Mouse (Mus musculus) kidney, adult 9 months (tissue): ENCODE measurements at regions not wholly inside any gene's neighbourhood (a gene's known extent, or its start where the extent isn't known, plus 50 kb on each side); places are given as distances from the start of the nearest gene placed in this dataset.

Experiments used
- DNase-seq: peaks from one replicate; pipeline ENCODE4 v3.0.0; 2022

DNA sequence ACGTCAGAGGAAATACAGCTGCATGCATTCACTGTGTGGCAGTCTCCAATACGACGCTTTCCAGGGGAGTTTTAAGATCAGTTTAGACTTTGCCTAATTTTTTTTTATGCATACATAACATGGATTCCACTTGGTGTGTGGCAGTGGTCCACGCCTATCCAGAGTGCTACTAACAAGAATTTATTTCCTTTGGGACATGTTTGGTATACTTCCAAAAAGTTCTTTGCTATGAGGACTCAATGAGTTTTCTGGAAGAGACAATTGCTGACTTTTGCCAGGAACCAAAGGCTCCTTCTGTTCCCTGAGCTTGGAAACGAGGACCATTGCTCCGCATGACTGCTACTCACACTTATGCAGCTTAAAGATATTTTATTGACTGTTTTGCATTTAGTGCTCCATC, 59.2 kb downstream of the Marcks start:
- peak; percentile 7 for DNase-seq

DNA sequence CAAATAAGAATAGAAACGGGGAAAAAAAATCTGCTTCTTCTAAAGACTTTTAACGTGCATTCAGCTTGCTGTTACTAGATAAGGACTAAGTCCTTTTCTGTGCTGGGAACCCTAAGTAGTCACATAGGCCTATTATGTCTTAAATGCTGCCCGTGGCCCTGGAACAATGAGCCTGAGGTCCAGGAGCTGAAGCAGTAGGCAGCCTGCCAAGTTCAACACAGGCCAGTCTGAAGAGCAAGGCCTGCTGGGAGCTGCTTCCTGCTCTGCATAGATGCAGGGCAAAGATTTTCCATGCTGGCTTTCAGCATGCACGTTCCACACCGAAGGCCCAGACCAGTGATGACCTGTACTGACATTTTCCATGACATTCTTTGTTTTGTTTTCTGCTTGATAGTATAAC, 60.3 kb downstream of the Marcks start:
- peak; percentile 85 for DNase-seq

DNA sequence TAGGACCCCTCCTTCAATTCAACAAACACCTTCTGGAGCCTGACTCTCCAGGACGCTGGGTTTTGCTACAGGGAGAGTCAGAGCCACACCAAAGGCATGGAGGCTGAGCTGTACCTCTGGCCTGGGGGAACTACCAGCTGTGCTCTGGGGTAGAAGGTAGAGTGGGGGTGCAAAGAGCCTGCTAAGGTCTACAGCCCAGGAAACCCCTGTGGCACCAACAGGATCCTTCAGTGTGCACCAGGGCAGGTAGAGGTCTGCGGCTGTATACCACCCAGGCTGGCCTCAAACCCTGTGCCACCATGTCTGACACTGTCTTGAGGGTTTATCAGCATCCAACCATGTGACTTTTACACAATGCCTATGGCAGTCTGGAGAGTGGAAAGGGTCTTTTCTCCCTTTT, 61.0 kb downstream of the Marcks start:
- no peak for DNase-seq

DNA sequence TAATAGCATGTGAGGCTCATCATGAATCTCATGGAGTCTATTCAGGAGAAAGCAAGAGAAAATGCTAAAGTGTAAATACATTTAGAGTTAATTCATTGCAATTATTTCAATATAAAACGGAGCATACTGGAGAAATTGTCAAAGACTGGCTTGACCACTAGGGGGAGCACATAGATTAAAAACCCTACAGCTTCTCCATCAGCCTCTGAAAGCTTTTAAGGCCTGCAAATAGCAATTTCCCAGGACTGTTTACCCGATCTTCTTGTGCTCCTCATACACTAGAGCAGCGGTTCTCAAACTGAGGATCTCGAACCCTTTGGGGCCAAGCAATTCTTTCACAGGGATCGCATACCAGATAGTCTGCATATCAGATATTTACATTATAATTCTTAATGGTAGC, 65.9 kb downstream of the Marcks start:
- peak; percentile 76 for DNase-seq

DNA sequence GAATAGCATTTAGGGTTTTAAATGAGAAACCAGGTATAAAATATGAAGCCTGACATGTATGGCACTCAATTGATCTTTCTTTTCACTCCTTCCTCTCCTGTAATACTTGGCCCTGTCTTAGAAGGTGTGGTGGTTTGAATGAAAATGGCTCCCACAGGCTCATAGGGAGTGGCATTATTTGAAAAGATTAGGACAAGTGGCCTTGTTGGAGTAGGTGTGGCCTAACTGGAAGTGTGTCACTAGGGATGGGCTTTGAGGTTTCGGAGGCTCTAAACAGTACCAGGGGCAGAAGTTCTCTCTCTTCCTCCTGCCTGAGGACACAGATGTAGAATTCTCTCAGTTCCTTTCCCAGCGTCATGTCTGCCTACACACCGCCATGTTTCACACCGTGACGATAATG, 66.7 kb downstream of the Marcks start:
- DNase-seq = no peak

DNA sequence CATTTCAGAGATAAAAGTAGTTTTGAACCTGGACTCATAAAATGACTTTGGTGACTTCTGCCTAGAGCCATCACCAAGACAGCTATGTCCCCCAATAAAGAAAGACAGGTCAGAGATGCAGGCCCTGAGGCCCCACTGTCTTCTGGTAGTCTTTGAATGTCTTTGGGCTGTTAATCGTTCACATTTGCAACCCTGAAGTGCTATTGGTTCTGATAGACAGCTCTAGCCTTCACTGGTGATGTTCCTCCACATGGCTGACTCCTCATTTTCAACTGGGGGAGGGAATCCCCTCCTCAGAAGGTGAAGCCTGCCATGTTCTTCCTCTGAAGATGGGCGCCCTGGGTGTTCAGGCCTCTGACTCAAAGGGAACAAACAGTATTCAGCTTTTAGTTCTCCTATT, 67.3 kb downstream of the Marcks start:
- no peak for DNase-seq
